Mouse (Mus musculus): ENCODE results near the gene Trim42.

The Trim42 gene

DNA sequence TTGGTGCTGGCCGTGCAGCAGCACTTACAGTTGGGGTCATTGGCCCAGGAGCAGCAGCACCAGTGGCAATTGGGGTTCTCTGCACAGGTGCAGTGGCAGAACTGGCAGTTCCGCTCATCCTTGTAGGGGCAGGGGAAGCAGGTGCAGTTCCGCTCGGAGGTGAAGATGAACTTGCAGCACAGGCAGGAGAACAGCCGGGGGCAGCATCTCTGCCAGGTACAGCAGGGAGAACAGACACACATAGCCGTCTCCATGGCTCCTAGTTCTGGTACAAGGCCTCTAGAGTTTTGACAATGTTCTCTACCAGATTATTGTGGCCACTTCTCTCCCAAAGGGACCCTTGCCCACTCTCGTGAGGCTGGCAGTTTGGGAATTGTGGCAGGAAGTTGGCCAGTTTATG, at the start of gene Trim42:
Gene Trim42, minus strand, starts transcription at position 368 of the 400 bp plus-strand sequence.
- DNase-seq (ENCODE audit: extremely low spot score), result no peak

DNA sequence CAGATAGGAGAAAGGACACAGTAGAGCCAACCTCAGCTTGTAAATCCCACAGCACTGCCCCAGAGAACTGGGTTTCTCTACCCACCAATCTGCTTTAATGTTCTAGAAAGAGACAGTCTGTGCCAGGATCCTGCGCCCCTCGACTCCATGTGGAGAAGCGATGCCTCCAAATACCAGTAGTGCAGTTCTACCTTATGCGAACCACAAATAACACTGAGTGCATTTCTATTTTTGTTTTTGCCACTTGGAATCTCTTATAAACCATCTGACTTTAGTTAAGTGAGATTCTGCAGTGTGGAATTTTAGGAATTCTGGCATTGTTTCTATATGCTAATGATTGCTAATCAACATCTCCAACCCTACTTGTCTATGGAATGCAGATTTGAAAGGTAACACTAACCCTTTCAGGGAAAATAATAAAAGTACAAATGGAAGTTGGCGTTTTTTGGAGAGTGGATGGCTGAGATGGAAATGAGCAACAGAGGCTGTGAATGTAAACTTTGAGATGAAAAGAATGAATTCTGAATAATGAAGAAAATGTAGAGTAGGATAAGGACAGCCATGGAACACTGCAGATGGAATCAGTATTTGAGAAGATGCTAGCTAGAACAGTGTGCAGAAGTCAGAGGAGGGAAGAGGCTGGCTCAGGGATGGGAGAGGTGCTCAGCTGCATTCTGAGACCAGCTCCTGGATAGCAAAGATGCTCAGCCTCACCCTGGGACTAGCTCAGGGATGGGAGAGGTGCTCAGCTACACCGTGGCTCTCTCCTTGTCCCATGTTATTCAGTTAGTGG, 45.3 kb upstream of the Trim42 start:
- DNase-seq (ENCODE audit: extremely low spot score), result no peak

DNA sequence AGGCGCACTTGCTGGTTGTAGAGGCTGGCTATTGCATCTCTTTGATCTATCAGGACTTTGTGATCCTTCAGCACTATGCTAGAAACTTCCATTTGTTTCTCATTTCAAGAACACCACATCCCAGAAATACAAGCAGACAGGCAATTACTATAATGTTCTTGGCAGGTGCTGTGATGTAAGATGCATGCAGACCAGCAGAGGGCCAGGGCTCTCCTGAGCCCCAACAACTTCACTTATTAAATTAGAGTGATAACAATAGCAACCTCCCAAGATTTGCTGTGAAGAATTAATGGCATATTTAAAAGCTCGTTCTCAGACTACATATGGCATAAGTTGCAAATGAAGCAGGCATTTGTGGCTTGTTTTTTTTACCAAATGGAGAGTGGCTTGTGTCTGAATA, 38.4 kb upstream of the Trim42 start:
- DNase-seq (ENCODE audit: extremely low spot score), result no peak

DNA sequence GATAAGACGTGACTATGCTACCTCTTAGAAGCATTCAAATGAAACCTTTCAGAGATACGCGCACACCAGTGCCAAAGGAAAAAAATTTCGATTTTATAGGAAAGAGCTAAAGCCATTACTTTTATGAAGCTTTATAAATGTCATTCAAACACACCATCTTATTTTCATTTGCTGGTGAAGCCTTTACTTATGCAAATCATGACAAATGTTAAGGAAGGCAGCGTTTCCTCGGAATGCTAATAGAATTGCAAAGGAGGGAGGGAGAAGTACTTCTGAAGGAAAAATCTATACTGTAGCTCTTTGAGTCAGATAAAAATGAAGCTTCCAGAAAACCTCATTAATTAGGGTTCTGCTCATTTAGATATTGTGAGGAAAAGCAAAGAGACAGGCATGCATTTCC, 13.3 kb downstream of the Trim42 start:
- DNase-seq (ENCODE audit: extremely low spot score), result no peak

DNA sequence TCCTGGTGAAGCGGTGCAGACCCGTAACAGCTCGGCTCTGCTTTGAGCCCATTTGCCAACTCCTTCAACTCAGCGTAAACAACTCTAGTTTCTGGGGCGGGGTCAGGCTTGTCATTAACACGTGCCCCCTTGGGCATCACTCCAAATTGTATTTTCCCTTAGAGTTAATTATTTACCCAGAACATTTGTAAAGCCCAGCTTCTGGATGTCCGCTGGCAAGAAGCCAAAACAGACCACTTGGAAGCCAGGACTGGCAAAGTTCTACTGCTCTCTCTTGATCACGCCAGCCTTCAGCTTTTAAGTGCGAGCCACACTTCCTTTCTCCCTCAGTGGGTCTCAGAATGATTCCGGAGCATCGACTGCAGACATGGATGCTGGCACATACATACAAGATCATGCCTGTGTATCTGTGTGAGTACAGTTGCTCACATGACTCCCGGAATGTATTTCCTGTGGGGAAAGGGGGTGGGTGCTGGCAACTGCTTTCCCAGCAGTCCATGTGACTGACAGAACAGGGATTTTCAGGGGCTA, 24.9 kb downstream of the Trim42 start:
- DNase-seq (ENCODE audit: extremely low spot score), result no peak

DNA sequence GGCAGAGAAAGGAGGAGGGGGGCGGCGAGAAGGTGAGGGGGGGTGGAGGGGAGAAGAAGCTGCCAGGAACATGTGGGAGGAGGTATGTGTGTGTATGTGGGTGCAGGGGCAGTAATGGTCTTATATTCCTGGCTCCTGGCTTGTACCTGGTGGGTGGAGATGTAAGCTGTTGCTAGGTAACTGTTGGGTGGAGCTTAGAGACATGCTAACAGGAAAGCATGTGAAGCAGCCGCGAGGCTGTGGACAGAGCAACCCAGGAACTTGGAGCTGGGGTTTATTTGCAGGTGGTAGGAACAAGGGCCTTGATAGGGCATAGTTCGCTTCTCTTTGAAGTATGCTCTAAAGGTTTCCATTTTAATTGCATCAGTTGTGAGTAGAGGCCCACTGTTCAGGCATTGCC, 28.0 kb downstream of the Trim42 start:
- DNase-seq (ENCODE audit: extremely low spot score), result no peak

DNA sequence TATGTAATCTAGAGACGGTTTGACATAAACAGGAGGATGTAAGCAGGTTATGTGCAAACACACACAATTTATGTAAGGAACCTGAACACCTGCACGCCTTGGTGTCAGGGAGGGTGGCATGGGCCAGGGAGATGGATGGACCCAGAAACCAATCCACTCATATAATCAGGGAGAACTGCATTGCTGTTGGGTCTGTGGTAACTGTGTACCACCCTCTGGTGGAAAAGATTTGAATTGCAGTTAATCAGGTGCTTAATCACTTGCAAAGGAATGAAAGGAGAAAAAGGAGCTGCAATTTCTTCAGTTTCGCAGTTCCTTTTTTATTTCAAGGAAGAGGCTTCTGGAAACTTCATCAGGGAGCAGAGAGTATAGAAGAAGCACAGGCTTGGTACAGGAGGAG, 46.9 kb downstream of the Trim42 start:
- DNase-seq (ENCODE audit: extremely low spot score), result peak; percentile 58

DNA sequence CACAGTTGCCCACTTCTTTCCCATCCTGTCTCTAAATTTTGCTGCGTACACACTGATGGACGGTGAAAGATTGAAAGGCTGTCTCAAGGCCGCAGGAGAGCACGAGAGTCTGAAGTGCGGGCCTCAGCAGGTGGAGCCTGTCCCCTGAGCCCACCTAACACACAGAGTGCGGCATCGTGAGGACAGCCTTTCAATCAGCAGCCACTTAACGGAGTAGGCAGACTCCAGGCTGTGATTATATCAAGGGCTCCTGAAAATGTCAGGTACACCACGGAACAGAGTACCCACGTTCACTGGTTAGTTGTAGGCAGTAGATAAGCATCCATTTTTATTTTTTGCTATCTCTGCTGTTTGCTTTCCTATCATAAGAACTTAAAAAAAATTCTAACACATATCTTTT, 47.6 kb downstream of the Trim42 start:
- no peak for DNase-seq (ENCODE audit: extremely low spot score)

DNA sequence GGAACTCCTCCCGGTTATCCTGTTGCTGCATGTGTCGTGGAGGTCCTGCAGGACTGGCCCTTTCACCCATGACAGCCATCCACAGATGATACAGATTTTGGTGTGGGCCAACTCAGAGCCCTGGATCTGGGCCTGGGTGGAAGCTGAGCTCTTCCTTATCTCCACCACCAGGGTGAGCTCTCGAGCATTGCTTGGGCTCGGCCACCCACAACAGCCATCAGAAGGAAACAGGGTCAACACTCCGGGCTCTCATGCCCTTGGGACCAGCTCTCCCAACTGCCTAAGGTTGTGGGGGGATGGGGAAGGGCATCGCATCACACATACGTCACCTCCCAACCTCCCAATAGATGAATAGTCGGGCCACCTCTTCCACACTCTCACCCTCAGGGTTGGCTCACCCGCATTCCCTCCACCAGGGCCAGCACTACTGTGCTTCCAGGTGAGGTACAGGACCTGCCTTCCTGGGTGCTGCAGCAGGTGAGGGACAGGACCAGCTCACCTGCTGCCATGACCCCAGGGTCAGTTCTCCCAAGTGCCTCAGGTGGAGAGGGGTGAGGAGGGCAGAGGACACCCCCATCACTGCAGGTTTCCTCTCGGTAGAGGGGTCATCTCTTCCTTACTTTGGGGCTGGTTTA, 54.2 kb downstream of the Trim42 start:
- DNase-seq (ENCODE audit: extremely low spot score), result peak; percentile 18

DNA sequence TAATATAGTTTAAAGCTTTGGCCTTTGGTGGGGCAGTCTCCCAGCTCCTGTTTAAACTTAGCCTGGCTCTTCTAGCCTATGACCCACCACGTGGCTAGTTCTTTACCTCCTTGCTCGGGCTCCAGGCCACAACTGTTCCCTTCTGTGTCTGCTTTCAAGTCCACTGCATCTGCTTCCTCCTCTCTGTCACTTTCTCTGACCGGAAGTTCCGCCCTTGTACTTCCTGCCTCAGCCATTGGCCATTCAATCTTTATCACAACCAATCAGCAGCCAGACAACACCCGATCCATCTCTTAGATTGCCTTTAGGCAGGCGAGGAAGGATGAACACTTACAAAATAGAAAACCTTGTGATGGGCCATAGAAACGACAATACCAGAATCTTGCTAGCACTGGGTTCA, 58.1 kb downstream of the Trim42 start:
- no peak for DNase-seq (ENCODE audit: extremely low spot score)

DNA sequence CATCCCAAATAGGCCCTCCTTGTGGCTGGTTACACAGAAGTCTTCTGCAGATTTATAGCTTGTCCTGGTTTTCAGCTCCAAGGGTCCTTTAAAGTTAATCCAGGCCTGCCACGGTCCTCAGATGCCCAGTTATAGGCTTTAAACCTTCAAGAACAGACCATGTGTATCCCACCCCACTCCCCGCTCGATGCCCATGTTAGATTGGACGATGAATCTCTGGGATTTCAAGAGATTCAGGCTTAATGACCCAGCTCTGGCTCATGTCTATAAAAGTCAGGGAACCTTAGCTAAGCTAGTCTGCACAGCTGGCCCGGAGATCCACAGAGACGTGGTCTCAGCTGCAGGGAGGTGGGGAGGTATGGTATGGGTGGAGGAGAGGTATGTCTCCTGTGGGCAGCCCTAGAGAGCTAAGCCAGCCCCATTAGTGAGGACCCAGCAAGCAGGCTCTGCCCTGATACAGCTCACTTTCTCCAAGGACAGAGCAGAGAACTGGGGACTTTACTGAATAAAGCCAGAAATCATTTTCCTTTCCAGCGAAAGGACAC, 60.2 kb downstream of the Trim42 start:
- no peak for DNase-seq (ENCODE audit: extremely low spot score)

DNA sequence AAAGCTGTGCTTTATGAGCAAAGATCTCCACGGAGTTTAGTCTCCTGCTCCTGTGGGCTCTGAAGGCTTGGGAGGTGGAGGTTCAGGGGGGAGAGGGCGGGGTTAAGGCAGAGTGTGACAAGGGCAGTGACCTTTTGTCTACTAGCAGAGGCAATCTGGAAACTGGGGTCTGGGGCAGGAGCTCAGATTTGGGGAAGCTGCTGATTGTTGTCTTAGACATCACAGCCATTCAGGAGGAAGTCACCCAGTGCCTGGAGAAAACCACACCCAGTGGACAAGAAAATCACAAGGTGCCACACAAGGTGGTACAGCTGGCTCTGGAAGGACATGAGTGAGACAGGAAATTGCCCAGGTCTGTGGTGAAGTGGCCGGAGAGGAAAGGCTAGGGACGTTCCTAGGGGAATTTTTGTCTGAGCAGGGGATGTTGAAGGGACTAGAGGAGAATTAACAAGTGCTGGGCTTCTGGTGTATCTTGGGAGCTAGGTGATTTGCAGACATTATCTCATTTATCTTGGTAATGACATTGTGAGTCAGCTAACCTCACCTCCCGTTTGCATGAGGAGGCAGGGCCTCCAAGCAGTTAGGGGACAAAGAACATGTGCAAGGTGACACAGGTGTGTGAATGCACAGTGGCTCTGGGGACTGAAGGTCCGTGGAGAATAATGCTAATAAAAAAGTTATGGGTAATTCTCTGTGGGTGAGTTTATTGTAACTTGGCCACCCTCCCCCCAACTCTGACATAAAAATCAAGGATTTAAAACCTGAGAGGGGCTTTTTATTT, 61.9 kb downstream of the Trim42 start:
- DNase-seq (ENCODE audit: extremely low spot score), result no peak

Measured in embryo, embryonic 9.5 days (tissue).